Mouse (Mus musculus): ENCODE data around the gene 1700016K19Rik. TPM values are rescaled to one million over a fixed set of nuclear protein-coding genes. Genes with fewer than 3 reads are reported as not detected.

Gene 1700016K19Rik
- polyA plus RNA-seq, 1 experiment from 2014 or later: not detected

- ATAC-seq (replicated peaks; ENCODE audit: insufficient number of reproducible peaks, low FRiP score, low TSS enrichment): no peak
- 56% methylated on average over 8 of the region's 8 CpGs for WGBS (ENCODE audit: insufficient replicate concordance)
- Histone ChIP-seq H3K36me3 (ENCODE audit: control insufficient read depth, insufficient read depth, low read length) (no peaks in the 10 kb centered on the region), H3K4me3 (ENCODE audit: low read depth, low read length) (no peak overlapping the region), H3K4me1 (ENCODE audit: control insufficient read depth, insufficient read depth, low read length) (no peaks in the 10 kb centered on the region), H3K9ac (ENCODE audit: low read depth, low read length) (no peak overlapping the region), H3K9me3 (replicated peaks; ENCODE audit: control insufficient read depth, low read length) (no peaks in the 10 kb centered on the region), H3K27me3 (ENCODE audit: control insufficient read depth, insufficient read depth, low read length) (no peaks in the 10 kb centered on the region), H3K27ac (ENCODE audit: low read depth, low read length) (no peak overlapping the region), H3K4me2 (no peak overlapping the region)
These were observed 23.0 kb upstream of the 1700016K19Rik start for GRCm38 (mm10) chr11:75976748-75977147.

- no peaks in the 10 kb centered on the region for H3K9me3 ChIP-seq (replicated peaks; ENCODE audit: control insufficient read depth, low read length)
- H3K27ac ChIP-seq (ENCODE audit: low read depth, low read length): no peak overlapping the region
- no peak overlapping the region for H3K4me3 ChIP-seq (ENCODE audit: low read depth, low read length)
- H3K36me3 ChIP-seq (ENCODE audit: control insufficient read depth, insufficient read depth, low read length): no peaks in the 10 kb centered on the region
- no peak overlapping the region for H3K9ac ChIP-seq (ENCODE audit: low read depth, low read length)
- H3K4me1 ChIP-seq (ENCODE audit: control insufficient read depth, insufficient read depth, low read length): no peaks in the 10 kb centered on the region
- H3K27me3 ChIP-seq (ENCODE audit: control insufficient read depth, insufficient read depth, low read length): no peaks in the 10 kb centered on the region
- 74% methylated on average over 6 of the region's 6 CpGs for WGBS (ENCODE audit: insufficient replicate concordance)
- no peak for ATAC-seq (replicated peaks; ENCODE audit: insufficient number of reproducible peaks, low FRiP score, low TSS enrichment)
- no peak overlapping the region for H3K4me2 ChIP-seq
These were observed 21.7 kb upstream of the 1700016K19Rik start for GRCm38 (mm10) chr11:75978051-75978450.

GRCm38 (mm10) chr11:75980413-75980812, 19.3 kb upstream of the 1700016K19Rik start:
- H3K9me3 ChIP-seq (replicated peaks; ENCODE audit: control insufficient read depth, low read length): no peaks in the 10 kb centered on the region
- no peaks in the 10 kb centered on the region for H3K27me3 ChIP-seq (ENCODE audit: control insufficient read depth, insufficient read depth, low read length)
- 36% methylated on average over 2 of the region's 2 CpGs for WGBS (ENCODE audit: insufficient replicate concordance)
- no peak overlapping the region for H3K4me2 ChIP-seq
- no peak overlapping the region for H3K9ac ChIP-seq (ENCODE audit: low read depth, low read length)
- H3K4me1 ChIP-seq (ENCODE audit: control insufficient read depth, insufficient read depth, low read length): no peaks in the 10 kb centered on the region
- no peaks in the 10 kb centered on the region for H3K36me3 ChIP-seq (ENCODE audit: control insufficient read depth, insufficient read depth, low read length)
- no peak overlapping the region for H3K4me3 ChIP-seq (ENCODE audit: low read depth, low read length)
- H3K27ac ChIP-seq (ENCODE audit: low read depth, low read length): no peak overlapping the region
- no peak for ATAC-seq (replicated peaks; ENCODE audit: insufficient number of reproducible peaks, low FRiP score, low TSS enrichment)

GRCm38 (mm10) chr11:75983194-75983593, 16.5 kb upstream of the 1700016K19Rik start:
- Histone ChIP-seq H3K27me3 (ENCODE audit: control insufficient read depth, insufficient read depth, low read length) (peaks cover 2% of the 10 kb centered on the region; the same call in 1 of the 2 replicates), H3K4me3 (ENCODE audit: low read depth, low read length) (no peak overlapping the region), H3K9me3 (replicated peaks; ENCODE audit: control insufficient read depth, low read length) (no peaks in the 10 kb centered on the region), H3K27ac (ENCODE audit: low read depth, low read length) (no peak overlapping the region), H3K9ac (ENCODE audit: low read depth, low read length) (no peak overlapping the region), H3K4me1 (ENCODE audit: control insufficient read depth, insufficient read depth, low read length) (no peaks in the 10 kb centered on the region), H3K4me2 (no peak overlapping the region), H3K36me3 (ENCODE audit: control insufficient read depth, insufficient read depth, low read length) (no peaks in the 10 kb centered on the region)
- no peak for ATAC-seq (replicated peaks; ENCODE audit: insufficient number of reproducible peaks, low FRiP score, low TSS enrichment)
- WGBS (ENCODE audit: insufficient replicate concordance): 77% methylated on average over 4 of the region's 4 CpGs

GRCm38 (mm10) chr11:75984581-75984980, 15.1 kb upstream of the 1700016K19Rik start:
- ATAC-seq (replicated peaks; ENCODE audit: insufficient number of reproducible peaks, low FRiP score, low TSS enrichment): no peak
- WGBS (ENCODE audit: insufficient replicate concordance): 47% methylated on average over 1 of the region's 1 CpGs
- H3K4me3 ChIP-seq (ENCODE audit: low read depth, low read length): no peak overlapping the region

GRCm38 (mm10) chr11:75985948-75986347, 13.8 kb upstream of the 1700016K19Rik start:
- Histone ChIP-seq H3K9ac (ENCODE audit: low read depth, low read length) (no peak overlapping the region), H3K4me1 (ENCODE audit: control insufficient read depth, insufficient read depth, low read length) (no peaks in the 10 kb centered on the region), H3K4me2 (no peak overlapping the region), H3K27me3 (ENCODE audit: control insufficient read depth, insufficient read depth, low read length) (peaks cover 2% of the 10 kb centered on the region; the same call in 1 of the 2 replicates), H3K36me3 (ENCODE audit: control insufficient read depth, insufficient read depth, low read length) (no peaks in the 10 kb centered on the region), H3K27ac (ENCODE audit: low read depth, low read length) (no peak overlapping the region), H3K9me3 (replicated peaks; ENCODE audit: control insufficient read depth, low read length) (no peaks in the 10 kb centered on the region), H3K4me3 (ENCODE audit: low read depth, low read length) (no peak overlapping the region)
- ATAC-seq (replicated peaks; ENCODE audit: insufficient number of reproducible peaks, low FRiP score, low TSS enrichment): no peak
- 67% methylated on average over 7 of the region's 7 CpGs for WGBS (ENCODE audit: insufficient replicate concordance)

More at GRCm38 (mm10) chr11:75984581-75984980, 15.1 kb upstream of the 1700016K19Rik start:
- Histone ChIP-seq H3K9ac (ENCODE audit: low read depth, low read length) (no peak overlapping the region), H3K4me2 (no peak overlapping the region), H3K27me3 (ENCODE audit: control insufficient read depth, insufficient read depth, low read length) (peaks cover 2% of the 10 kb centered on the region; the same call in 1 of the 2 replicates), H3K36me3 (ENCODE audit: control insufficient read depth, insufficient read depth, low read length) (no peaks in the 10 kb centered on the region), H3K27ac (ENCODE audit: low read depth, low read length) (no peak overlapping the region), H3K4me1 (ENCODE audit: control insufficient read depth, insufficient read depth, low read length) (no peaks in the 10 kb centered on the region), H3K9me3 (replicated peaks; ENCODE audit: control insufficient read depth, low read length) (no peaks in the 10 kb centered on the region)

GRCm38 (mm10) chr11:75990965-75991835, 8.5 kb upstream of the 1700016K19Rik start:
- 71% methylated on average over 15 of the region's 15 CpGs for WGBS (ENCODE audit: insufficient replicate concordance)
- H3K4me1 ChIP-seq (ENCODE audit: control insufficient read depth, insufficient read depth, low read length): no peaks in the 10 kb centered on the region
- H3K9ac ChIP-seq (ENCODE audit: low read depth, low read length): no peak overlapping the region
- ATAC-seq (replicated peaks; ENCODE audit: insufficient number of reproducible peaks, low FRiP score, low TSS enrichment): no peak
- no peaks in the 10 kb centered on the region for H3K36me3 ChIP-seq (ENCODE audit: control insufficient read depth, insufficient read depth, low read length)
- H3K4me2 ChIP-seq: no peak overlapping the region
- H3K27me3 ChIP-seq (ENCODE audit: control insufficient read depth, insufficient read depth, low read length): no peaks in the 10 kb centered on the region
- no peaks in the 10 kb centered on the region for H3K9me3 ChIP-seq (replicated peaks; ENCODE audit: control insufficient read depth, low read length)
- no peak overlapping the region for H3K4me3 ChIP-seq (ENCODE audit: low read depth, low read length)
- H3K27ac ChIP-seq (ENCODE audit: low read depth, low read length): no peak overlapping the region

- Histone ChIP-seq H3K4me1 (ENCODE audit: control insufficient read depth, insufficient read depth, low read length) (no peaks in the 10 kb centered on the region), H3K9ac (ENCODE audit: low read depth, low read length) (no peak overlapping the region), H3K36me3 (ENCODE audit: control insufficient read depth, insufficient read depth, low read length) (no peaks in the 10 kb centered on the region), H3K9me3 (replicated peaks; ENCODE audit: control insufficient read depth, low read length) (no peaks in the 10 kb centered on the region), H3K27ac (ENCODE audit: low read depth, low read length) (no peak overlapping the region), H3K27me3 (ENCODE audit: control insufficient read depth, insufficient read depth, low read length) (no peaks in the 10 kb centered on the region), H3K4me3 (ENCODE audit: low read depth, low read length) (no peak overlapping the region), H3K4me2 (no peak overlapping the region)
- WGBS (ENCODE audit: insufficient replicate concordance): 75% methylated on average over 8 of the region's 8 CpGs
- no peak for ATAC-seq (replicated peaks; ENCODE audit: insufficient number of reproducible peaks, low FRiP score, low TSS enrichment)
These were observed 7.8 kb upstream of the 1700016K19Rik start for GRCm38 (mm10) chr11:75991911-75992310.

GRCm38 (mm10) chr11:75992481-75992880, 7.2 kb upstream of the 1700016K19Rik start:
- Histone ChIP-seq H3K9ac (ENCODE audit: low read depth, low read length) (no peak overlapping the region), H3K27ac (ENCODE audit: low read depth, low read length) (no peak overlapping the region), H3K4me3 (ENCODE audit: low read depth, low read length) (no peak overlapping the region), H3K4me2 (no peak overlapping the region), H3K27me3 (ENCODE audit: control insufficient read depth, insufficient read depth, low read length) (no peaks in the 10 kb centered on the region), H3K4me1 (ENCODE audit: control insufficient read depth, insufficient read depth, low read length) (no peaks in the 10 kb centered on the region), H3K36me3 (ENCODE audit: control insufficient read depth, insufficient read depth, low read length) (no peaks in the 10 kb centered on the region), H3K9me3 (replicated peaks; ENCODE audit: control insufficient read depth, low read length) (no peaks in the 10 kb centered on the region)
- WGBS (ENCODE audit: insufficient replicate concordance): 80% methylated on average over 8 of the region's 8 CpGs
- no peak for ATAC-seq (replicated peaks; ENCODE audit: insufficient number of reproducible peaks, low FRiP score, low TSS enrichment)

All from heart, embryonic 11.5 days (tissue).